Mouse (Mus musculus): Measurements from ENCODE around the gene Gm20479. TPM values are rescaled to one million over a fixed set of nuclear protein-coding genes. Genes with fewer than 3 reads are reported as not detected.

Gene Gm20479
- not detected in 2 replicates for polyA plus RNA-seq (2012; ENCODE audit: low replicate concordance)

DNA sequence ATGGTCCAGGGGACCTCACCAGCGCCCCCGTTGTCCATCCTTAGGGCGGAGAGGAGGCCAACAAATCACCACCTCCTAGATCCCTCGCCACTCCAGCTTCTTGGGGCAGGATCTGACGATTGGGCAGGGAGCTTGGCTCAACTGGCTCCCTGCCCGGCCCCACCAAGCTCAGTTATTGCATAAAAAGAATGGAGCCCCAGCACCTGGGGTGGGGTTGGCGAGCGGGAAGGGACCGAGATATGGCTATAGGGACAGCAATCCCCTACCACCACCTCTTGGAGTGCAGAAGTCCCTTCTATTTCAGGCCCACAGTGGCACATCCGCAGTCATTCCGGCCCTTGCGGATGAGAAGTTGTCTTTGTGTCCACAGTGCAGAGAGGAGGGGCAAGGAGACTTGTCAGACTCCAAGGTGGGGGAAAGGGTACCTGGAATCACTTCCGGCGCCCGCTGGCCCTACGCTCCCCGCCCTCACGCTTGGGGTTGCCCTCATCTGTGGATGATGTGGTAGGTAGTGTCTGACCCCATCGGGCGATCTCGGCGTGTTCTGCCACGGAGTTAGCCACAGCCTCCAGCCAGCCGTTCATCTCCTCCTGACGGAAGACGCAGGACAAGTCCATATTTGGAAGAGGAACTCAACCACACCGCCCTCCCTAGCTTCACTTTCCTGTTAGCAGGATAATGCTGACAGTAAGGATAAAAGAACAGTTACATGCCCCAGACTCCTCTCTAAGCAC, at the start of gene Gm20479:
Gene Gm20479, minus strand, starts transcription at position 559 of the 734 bp plus-strand sequence.

DNA sequence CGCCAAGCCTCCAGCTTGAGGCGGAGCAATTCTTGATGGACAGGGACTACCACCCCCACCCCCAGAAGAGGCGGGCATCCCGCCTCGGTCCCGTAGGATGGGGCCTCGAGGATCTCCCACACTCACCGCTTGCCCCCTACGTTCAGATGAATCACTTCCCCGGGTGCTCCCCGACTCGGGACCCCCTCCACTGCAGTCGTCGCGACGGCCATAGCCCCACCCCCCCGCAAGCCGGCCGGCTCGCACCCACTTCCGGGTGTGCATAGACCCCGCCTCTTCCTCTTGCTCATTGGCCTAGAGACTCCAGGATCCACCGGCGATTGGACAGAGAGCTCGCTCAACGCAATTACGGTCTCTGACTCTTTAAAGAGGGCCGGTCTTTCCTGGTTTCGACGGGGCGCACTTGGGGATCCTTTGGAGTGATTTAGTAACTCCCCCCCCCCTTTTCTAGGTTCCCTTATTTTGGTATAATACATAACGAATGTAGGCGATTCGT, 1.4 kb downstream of the Gm20479 start, which contains the start of gene Shkbp1:
Gene Shkbp1, minus strand, starts transcription at position 275 of the 496 bp plus-strand sequence.

GRCm38 (mm10) chr7:27337175-27337853, 19.9 kb downstream of the Gm20479 start, which contains the start of gene Ltbp4:
Ltbp4 (minus strand) TSS chr7:27337692.

Other genes with a start within 250 kb of the Gm20479 start
- not detected in 2 replicates for gene Cyp2f2, start 237.5 kb downstream of the Gm20479 start, polyA plus RNA-seq (2012; ENCODE audit: low replicate concordance)
- gene Cyp2t4, start 203.7 kb downstream of the Gm20479 start, polyA plus RNA-seq (2012; ENCODE audit: low replicate concordance) = not detected in 2 replicates
- 85.8 and 214 TPM in 2 replicates for gene Egln2, start 190.6 kb downstream of the Gm20479 start, polyA plus RNA-seq (2012; ENCODE audit: low replicate concordance)
- 507 and 1,007 TPM in 2 replicates for gene Rab4b, start 178.5 kb downstream of the Gm20479 start, polyA plus RNA-seq (2012; ENCODE audit: low replicate concordance)
- gene Gm21983, start 176.3 kb downstream of the Gm20479 start, polyA plus RNA-seq (2012; ENCODE audit: low replicate concordance) = 0.13 TPM in 1 of 2 replicates, not detected in the other
- not detected in 2 replicates for gene Mia, start 176.3 kb downstream of the Gm20479 start, polyA plus RNA-seq (2012; ENCODE audit: low replicate concordance)
- 9.7 and 10.4 TPM in 2 replicates for gene BC024978, start 161.6 kb downstream of the Gm20479 start, polyA plus RNA-seq (2012; ENCODE audit: low replicate concordance)
- 179 and 552 TPM in 2 replicates for gene Snrpa, start 161.1 kb downstream of the Gm20479 start, polyA plus RNA-seq (2012; ENCODE audit: low replicate concordance)
- gene Itpkc, start 128.8 kb downstream of the Gm20479 start, polyA plus RNA-seq (2012; ENCODE audit: low replicate concordance) = 6.4 and 6.7 TPM in 2 replicates
- 41.1 and 48.7 TPM in 2 replicates for gene Coq8b, start 124.4 kb downstream of the Gm20479 start, polyA plus RNA-seq (2012; ENCODE audit: low replicate concordance)
- 2.6 and 5.3 TPM in 2 replicates for gene Numbl, start 99.0 kb downstream of the Gm20479 start, polyA plus RNA-seq (2012; ENCODE audit: low replicate concordance)
- gene Ltbp4, start 19.7 kb downstream of the Gm20479 start, polyA plus RNA-seq (2012; ENCODE audit: low replicate concordance) = 1.6 and 4.7 TPM in 2 replicates
- 259 and 317 TPM in 2 replicates for gene Shkbp1, start 1.4 kb downstream of the Gm20479 start, polyA plus RNA-seq (2012; ENCODE audit: low replicate concordance)
- 0.42 and 0.73 TPM in 2 replicates for gene Sptbn4, start 90.3 kb upstream of the Gm20479 start, polyA plus RNA-seq (2012; ENCODE audit: low replicate concordance)
- gene Blvrb, start 90.6 kb upstream of the Gm20479 start, polyA plus RNA-seq (2012; ENCODE audit: low replicate concordance) = 108 and 391 TPM in 2 replicates
- 13.7 and 44.3 TPM in 2 replicates for gene Sertad3, start 116.3 kb upstream of the Gm20479 start, polyA plus RNA-seq (2012; ENCODE audit: low replicate concordance)
- 59.7 and 115 TPM in 2 replicates for gene Sertad1, start 129.5 kb upstream of the Gm20479 start, polyA plus RNA-seq (2012; ENCODE audit: low replicate concordance)
- 0.80 and 1.3 TPM in 2 replicates for gene Prx, start 141.9 kb upstream of the Gm20479 start, polyA plus RNA-seq (2012; ENCODE audit: low replicate concordance)
- gene Hipk4, start 165.8 kb upstream of the Gm20479 start, polyA plus RNA-seq (2012; ENCODE audit: low replicate concordance) = 0.21 and 0.26 TPM in 2 replicates
- gene Pld3, start 195.8 kb upstream of the Gm20479 start, polyA plus RNA-seq (2012; ENCODE audit: low replicate concordance) = 113 and 198 TPM in 2 replicates
- 34.1 and 37.4 TPM in 2 replicates for gene 2310022A10Rik, start 195.8 kb upstream of the Gm20479 start, polyA plus RNA-seq (2012; ENCODE audit: low replicate concordance)
- 55.1 and 70.8 TPM in 2 replicates for gene Akt2, start 234.1 kb upstream of the Gm20479 start, polyA plus RNA-seq (2012; ENCODE audit: low replicate concordance)